Mouse (Mus musculus): ENCODE data around the gene Cyp4f16.
A peak's percentile ranks its signal among the peaks of the same experiment; 100 is the strongest.
"Not testable (repeated sequence)": the region's sequence is repeated elsewhere in the genome, so short reads cannot be mapped to it uniquely, and the experiment has no call there.

The Cyp4f16 gene

GRCm38 (mm10) chr17:32550900-32551770 lies 14.8 kb downstream of the Cyp4f16 start:
- peak; percentile 88 for DNase-seq (ENCODE audit: low read depth, low spot score)

- DNase-seq (ENCODE audit: low read depth, low spot score), result not testable (repeated sequence)
Measured at GRCm38 (mm10) chr17:32553016-32553415, 16.7 kb downstream of the Cyp4f16 start.

- not testable (repeated sequence) for DNase-seq (ENCODE audit: low read depth, low spot score)
Measured at GRCm38 (mm10) chr17:32554368-32554767, 18.0 kb downstream of the Cyp4f16 start.

- not testable (repeated sequence) for DNase-seq (ENCODE audit: low read depth, low spot score)
Measured at GRCm38 (mm10) chr17:32563301-32563700, 26.9 kb downstream of the Cyp4f16 start.

- DNase-seq (ENCODE audit: low read depth, low spot score), result not testable (repeated sequence)
Measured at GRCm38 (mm10) chr17:32573286-32573685, 36.9 kb downstream of the Cyp4f16 start.

GRCm38 (mm10) chr17:32577496-32578186 lies 41.3 kb downstream of the Cyp4f16 start:
- no peak for DNase-seq (ENCODE audit: low read depth, low spot score)

GRCm38 (mm10) chr17:32596494-32596893 lies 60.1 kb downstream of the Cyp4f16 start:
- DNase-seq (ENCODE audit: low read depth, low spot score), result no peak
